Mouse (Mus musculus): ENCODE measurements at regions not wholly inside any gene's neighbourhood (a gene's known extent, or its start where the extent isn't known, plus 50 kb on each side); places are given as distances from the start of the nearest gene placed in this dataset.
"Not testable (repeated sequence)": the region's sequence is repeated elsewhere in the genome, so short reads cannot be mapped to it uniquely, and the experiment has no call there.

DNA sequence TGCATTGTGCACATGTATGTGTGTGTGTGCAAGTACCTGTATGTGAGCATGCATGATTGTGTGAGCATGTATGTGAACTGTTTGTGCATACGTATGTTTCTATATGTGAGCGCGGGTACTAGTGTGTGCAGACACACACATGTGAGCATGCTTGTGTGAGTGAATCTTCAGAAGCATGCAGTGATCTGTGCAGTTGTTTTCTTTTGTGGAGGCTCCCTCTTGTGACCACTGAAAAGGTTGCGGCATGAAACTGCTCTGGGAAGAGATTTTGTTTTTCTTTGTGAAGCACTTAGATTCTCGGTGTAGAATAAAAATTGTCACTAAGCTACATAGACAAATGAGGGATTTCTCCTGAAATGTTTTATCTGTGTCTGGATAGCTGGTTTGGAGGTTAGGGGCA, 189.2 kb upstream of the Rapgef5 start:
- not testable (repeated sequence) for H3K27me3 ChIP-seq (ENCODE audit: control insufficient read depth, insufficient read depth, low read length); H3K27ac ChIP-seq (ENCODE audit: insufficient read depth, low read length); H3K36me3 ChIP-seq (ENCODE audit: control insufficient read depth, insufficient read depth, low read length); H3K4me1 ChIP-seq (ENCODE audit: control insufficient read depth, insufficient read depth, insufficient read length); DNase-seq (ENCODE audit: low read depth in 1 of 2, low spot score in 2 of 2); H3K4me3 ChIP-seq (ENCODE audit: extremely low read depth, insufficient read depth, insufficient read length)
- WGBS, result 60% methylated on average over 5 of the region's 5 CpGs

DNA sequence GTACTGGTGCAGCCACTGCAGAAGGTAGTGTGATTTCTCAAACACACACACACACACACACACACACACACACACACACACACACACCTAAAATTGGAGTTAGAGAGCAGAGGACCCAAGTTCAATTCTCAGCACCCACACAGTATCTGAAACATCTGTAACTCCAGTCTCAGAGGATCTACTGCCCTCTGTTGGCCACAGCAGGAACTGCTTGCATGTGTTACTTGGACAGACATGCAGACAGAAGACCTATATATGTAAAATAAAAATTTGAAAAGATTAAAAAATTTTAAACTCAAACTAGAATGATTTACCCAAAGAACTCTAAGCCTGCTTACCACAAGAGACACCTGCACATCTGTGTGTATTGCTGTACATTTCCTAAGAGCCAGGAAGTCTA, 185.9 kb upstream of the Rapgef5 start:
- Histone ChIP-seq H3K27ac (ENCODE audit: insufficient read depth, low read length) (no peak overlapping the region), H3K4me1 (ENCODE audit: control insufficient read depth, insufficient read depth, insufficient read length) (no peaks in the 10 kb centered on the region), H3K36me3 (ENCODE audit: control insufficient read depth, insufficient read depth, low read length) (no peaks in the 10 kb centered on the region), H3K27me3 (ENCODE audit: control insufficient read depth, insufficient read depth, low read length) (no peaks in the 10 kb centered on the region), H3K4me3 (ENCODE audit: extremely low read depth, insufficient read depth, insufficient read length) (no peak overlapping the region)
- DNase-seq (ENCODE audit: low read depth in 1 of 2, low spot score in 2 of 2), result no peak
- TF ChIP-seq POLR2A (IDR thresholded peaks at IDR 0.05; ENCODE audit: low read depth, low read length) (no peak), CTCF (IDR thresholded peaks at IDR 0.05; ENCODE audit: extremely low read depth, insufficient read depth, insufficient read length, insufficient replicate concordance) (no peak)

DNA sequence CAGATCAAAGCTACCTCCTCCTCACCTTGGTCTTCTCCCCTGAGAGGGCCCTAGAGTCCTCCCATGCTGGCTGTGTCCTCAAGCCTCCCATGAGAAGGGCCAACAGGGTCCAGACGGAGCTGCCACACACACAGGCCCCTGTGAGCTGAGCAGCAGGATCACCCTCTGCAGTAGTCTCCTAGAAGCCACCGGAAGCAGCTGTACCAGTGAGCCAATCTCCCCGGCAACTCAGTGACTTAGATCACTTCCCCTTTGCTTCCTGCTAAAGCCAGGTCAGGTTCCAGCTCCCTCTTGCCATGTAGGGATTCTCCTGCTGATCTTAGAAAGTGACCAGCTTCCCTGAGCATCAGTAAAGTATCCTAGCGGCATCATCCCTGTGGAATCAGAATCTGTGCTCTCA, 179.4 kb upstream of the Rapgef5 start:
- Histone ChIP-seq H3K27me3 (ENCODE audit: control insufficient read depth, insufficient read depth, low read length) (no peaks in the 10 kb centered on the region), H3K36me3 (ENCODE audit: control insufficient read depth, insufficient read depth, low read length) (no peaks in the 10 kb centered on the region), H3K27ac (ENCODE audit: insufficient read depth, low read length) (no peak overlapping the region), H3K4me3 (ENCODE audit: extremely low read depth, insufficient read depth, insufficient read length) (no peak overlapping the region), H3K4me1 (ENCODE audit: control insufficient read depth, insufficient read depth, insufficient read length) (no peaks in the 10 kb centered on the region; the same call in 1 of the 2 replicates)
- no peak for DNase-seq (ENCODE audit: low read depth in 1 of 2, low spot score in 2 of 2)
- TF ChIP-seq CTCF (IDR thresholded peaks at IDR 0.05; ENCODE audit: extremely low read depth, insufficient read depth, insufficient read length, insufficient replicate concordance) (no peak), POLR2A (IDR thresholded peaks at IDR 0.05; ENCODE audit: low read depth, low read length) (no peak)
- 31% methylated on average over 4 of the region's 4 CpGs for WGBS

DNA sequence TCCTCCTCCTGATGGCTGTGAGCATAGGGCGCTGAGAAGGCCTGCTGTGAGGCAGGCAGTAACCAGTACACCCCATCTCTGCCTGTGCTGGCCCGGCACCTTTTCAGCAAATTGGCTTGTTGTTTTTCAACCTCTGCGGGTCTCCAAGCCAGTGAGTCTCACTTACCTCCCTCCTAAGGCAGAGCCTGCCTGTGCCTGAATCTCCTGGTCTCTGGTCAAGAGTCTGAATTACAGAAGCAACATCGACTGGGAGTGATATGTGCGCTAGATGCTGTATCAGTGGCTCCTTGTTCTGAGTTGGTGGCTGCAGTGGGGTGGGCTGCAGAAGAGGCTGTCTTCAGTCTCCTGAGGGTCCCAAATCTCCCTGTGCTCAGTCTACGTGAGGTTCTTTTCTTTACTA, 174.0 kb upstream of the Rapgef5 start:
- Histone ChIP-seq H3K27ac (ENCODE audit: insufficient read depth, low read length) (no peak overlapping the region), H3K27me3 (ENCODE audit: control insufficient read depth, insufficient read depth, low read length) (no peaks in the 10 kb centered on the region), H3K4me3 (ENCODE audit: extremely low read depth, insufficient read depth, insufficient read length) (no peak overlapping the region), H3K36me3 (ENCODE audit: control insufficient read depth, insufficient read depth, low read length) (no peaks in the 10 kb centered on the region), H3K4me1 (ENCODE audit: control insufficient read depth, insufficient read depth, insufficient read length) (no peaks in the 10 kb centered on the region)
- no peak for TF ChIP-seq POLR2A (IDR thresholded peaks at IDR 0.05; ENCODE audit: low read depth, low read length)
- no peak for TF ChIP-seq CTCF (IDR thresholded peaks at IDR 0.05; ENCODE audit: extremely low read depth, insufficient read depth, insufficient read length, insufficient replicate concordance)
- WGBS, result 71% methylated on average over 6 of the region's 6 CpGs
- DNase-seq (ENCODE audit: low read depth in 1 of 2, low spot score in 2 of 2), result no peak

DNA sequence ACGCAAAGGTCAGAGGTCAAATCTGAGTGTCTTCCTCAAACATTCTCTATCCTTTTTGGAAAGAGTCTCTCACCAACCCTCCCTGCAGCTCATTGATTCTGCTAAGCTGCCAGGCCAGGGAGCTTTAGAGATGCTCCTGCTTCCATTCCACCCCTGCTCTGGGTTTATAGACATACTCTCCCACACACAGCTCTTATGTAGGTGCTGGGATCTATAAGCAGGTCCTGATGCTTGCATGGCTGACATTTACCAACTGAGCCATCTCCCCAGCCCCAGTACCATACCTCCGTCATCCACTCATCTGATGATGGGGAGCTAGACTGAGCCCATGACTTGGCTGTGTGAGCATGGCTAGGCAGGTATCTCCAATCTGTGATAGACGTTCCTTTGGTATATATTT, 173.2 kb upstream of the Rapgef5 start:
- DNase-seq (ENCODE audit: low read depth in 1 of 2, low spot score in 2 of 2), result no peak
- TF ChIP-seq POLR2A (IDR thresholded peaks at IDR 0.05; ENCODE audit: low read depth, low read length) (no peak), CTCF (IDR thresholded peaks at IDR 0.05; ENCODE audit: extremely low read depth, insufficient read depth, insufficient read length, insufficient replicate concordance) (no peak)

DNA sequence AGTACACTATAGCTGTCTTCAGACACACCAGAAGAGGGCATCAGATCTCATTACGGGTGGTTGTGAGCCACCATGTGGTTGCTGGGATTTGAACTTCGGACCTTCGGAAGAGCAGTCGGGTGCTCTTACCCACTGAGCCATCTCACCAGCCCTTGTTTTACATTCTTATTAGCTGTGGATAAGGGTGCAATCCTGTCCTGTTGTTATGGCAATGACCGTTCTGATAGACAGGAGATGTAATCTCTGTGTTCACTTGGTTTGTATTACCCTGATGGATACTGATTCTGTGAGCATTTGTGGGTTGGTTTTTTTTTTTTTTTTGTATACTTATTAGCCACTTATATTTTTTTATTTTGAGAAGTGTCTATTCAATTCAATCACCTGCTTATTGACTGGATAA, 172.7 kb upstream of the Rapgef5 start:
- H3K36me3 ChIP-seq (ENCODE audit: control insufficient read depth, insufficient read depth, low read length); DNase-seq (ENCODE audit: low read depth in 1 of 2, low spot score in 2 of 2); H3K4me1 ChIP-seq (ENCODE audit: control insufficient read depth, insufficient read depth, insufficient read length); H3K27ac ChIP-seq (ENCODE audit: insufficient read depth, low read length); H3K27me3 ChIP-seq (ENCODE audit: control insufficient read depth, insufficient read depth, low read length); H3K4me3 ChIP-seq (ENCODE audit: extremely low read depth, insufficient read depth, insufficient read length): not testable (repeated sequence)
- WGBS, result 93% methylated on average over 5 of the region's 5 CpGs

More for the DNA sequence above, 173.2 kb upstream of the Rapgef5 start:
- H3K4me1 ChIP-seq (ENCODE audit: control insufficient read depth, insufficient read depth, insufficient read length), result no peaks in the 10 kb centered on the region
- no peaks in the 10 kb centered on the region for H3K36me3 ChIP-seq (ENCODE audit: control insufficient read depth, insufficient read depth, low read length)
- no peak overlapping the region for H3K4me3 ChIP-seq (ENCODE audit: extremely low read depth, insufficient read depth, insufficient read length)
- no peaks in the 10 kb centered on the region for H3K27me3 ChIP-seq (ENCODE audit: control insufficient read depth, insufficient read depth, low read length)
- 88% methylated on average over 3 of the region's 3 CpGs for WGBS
- no peak overlapping the region for H3K27ac ChIP-seq (ENCODE audit: insufficient read depth, low read length)

DNA sequence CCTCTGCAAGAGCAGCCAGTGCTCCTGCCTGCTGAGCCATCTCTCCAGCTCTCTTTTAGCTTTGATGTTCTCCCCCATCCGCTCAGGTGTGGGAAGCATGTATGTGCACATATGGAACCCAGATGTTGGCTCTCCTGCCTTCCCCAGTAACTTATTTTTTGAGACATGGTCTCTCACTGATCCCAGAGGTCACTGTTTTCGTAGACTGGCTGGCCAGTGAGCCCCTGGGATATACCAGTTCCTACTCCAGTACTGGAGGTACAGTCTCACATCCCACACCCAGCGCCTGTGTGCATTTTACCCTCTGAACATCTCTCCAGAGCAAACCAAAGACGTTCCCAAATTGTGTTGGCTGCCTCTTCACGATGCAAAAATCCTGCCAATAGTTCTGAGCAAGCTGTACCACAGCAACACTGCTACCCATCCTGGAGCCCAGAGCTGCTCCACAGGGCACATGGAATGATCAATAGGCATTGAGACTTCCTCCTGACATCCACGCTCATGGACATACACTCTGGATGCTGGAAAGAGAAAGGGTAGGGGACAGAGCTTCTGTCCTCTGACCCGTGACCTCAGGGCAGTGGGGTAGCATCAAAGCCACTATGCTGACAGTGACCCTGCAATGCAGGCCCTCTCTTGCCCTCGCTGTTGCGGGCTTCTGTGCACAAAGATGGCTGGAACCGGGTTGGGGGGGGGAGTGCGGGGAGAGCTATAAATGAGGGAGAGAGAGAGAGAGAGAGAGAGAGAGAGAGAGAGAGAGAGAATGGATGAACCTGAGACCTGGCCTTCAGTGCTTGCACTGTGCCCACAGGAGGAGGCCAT, 171.8 kb upstream of the Rapgef5 start:
- TF ChIP-seq CTCF (IDR thresholded peaks at IDR 0.05; ENCODE audit: extremely low read depth, insufficient read depth, insufficient read length, insufficient replicate concordance) (no peak), POLR2A (IDR thresholded peaks at IDR 0.05; ENCODE audit: low read depth, low read length) (no peak)
- DNase-seq (ENCODE audit: low read depth in 1 of 2, low spot score in 2 of 2), result no peak
- no peaks in the 10 kb centered on the region for H3K27me3 ChIP-seq (ENCODE audit: control insufficient read depth, insufficient read depth, low read length)
- no peak overlapping the region for H3K27ac ChIP-seq (ENCODE audit: insufficient read depth, low read length)
- no peaks in the 10 kb centered on the region for H3K4me1 ChIP-seq (ENCODE audit: control insufficient read depth, insufficient read depth, insufficient read length)
- 72% methylated on average over 11 of the region's 11 CpGs for WGBS
- H3K36me3 ChIP-seq (ENCODE audit: control insufficient read depth, insufficient read depth, low read length), result no peaks in the 10 kb centered on the region
- H3K4me3 ChIP-seq (ENCODE audit: extremely low read depth, insufficient read depth, insufficient read length), result no peak overlapping the region
